Mouse (Mus musculus) liver, adult 2 months (tissue): ENCODE results near the gene Isca1. TPM values are rescaled to one million over a fixed set of nuclear protein-coding genes. Genes with fewer than 3 reads are reported as not detected.

Experiments used
- DNase-seq: peaks from one replicate; pipeline ENCODE4 v3.0.0-alpha.2; 2011; ENCODE audit warnings: low read depth, low spot score; ENCODE audit errors: extremely low read depth
- H3K27ac ChIP-seq: fragments of 200-500 bp; replicated peaks from 2 replicates; pipeline ENCODE4 v1.5.1; 2012; ENCODE audit warnings: low read depth, mild to moderate bottlenecking, control low read depth, inconsistent platforms, low read length; ENCODE audit not compliant: insufficient read depth
- H3K27me3 ChIP-seq: fragments of 200-500 bp; 2 replicates; pipeline ENCODE4 v1.6.1; 2012; ENCODE audit warnings: mild to moderate bottlenecking, moderate library complexity, low read length, inconsistent platforms; ENCODE audit not compliant: control insufficient read depth, insufficient read depth
- H3K36me3 ChIP-seq: fragments of 200-500 bp; 2 replicates; pipeline ENCODE4 v1.6.1; 2012; ENCODE audit warnings: low read length, inconsistent platforms; ENCODE audit not compliant: control insufficient read depth, insufficient read depth
- H3K4me1 ChIP-seq: fragments of 200-500 bp; 2 replicates; pipeline ENCODE4 v1.6.1; 2011; ENCODE audit warnings: low read length; ENCODE audit not compliant: control insufficient read depth, insufficient read depth
- H3K4me3 ChIP-seq: fragments of 200-500 bp; 2 replicates; pipeline ENCODE4 v1.5.1; 2011; ENCODE audit warnings: low read depth, mild to moderate bottlenecking, control low read depth, low read length, moderate library complexity; ENCODE audit not compliant: insufficient read depth
- H3K79me2 ChIP-seq: fragments of 200-500 bp; 2 replicates; pipeline ENCODE4 v1.6.1; 2012; ENCODE audit warnings: inconsistent platforms, mild to moderate bottlenecking, low read length, moderate library complexity; ENCODE audit not compliant: control insufficient read depth, insufficient read depth
- H3K9ac ChIP-seq: fragments of 200-500 bp; 2 replicates; pipeline ENCODE4 v1.6.1; 2012; ENCODE audit warnings: low read depth, mild to moderate bottlenecking, control low read depth, inconsistent platforms, low read length
- CTCF ChIP-seq: fragments of 200-500 bp; IDR thresholded peaks from 2 replicates; pipeline ENCODE4 v1.5.1; 2011; ENCODE audit warnings: low read depth, low read length, control low read depth
- POLR2A ChIP-seq: fragments of 200-500 bp; IDR thresholded peaks from 2 replicates; pipeline ENCODE4 v1.6.1; 2011; ENCODE audit warnings: low read length, control low read depth; ENCODE audit not compliant: insufficient read depth; ENCODE audit errors: extremely low read depth
- WGBS: fragments of 180-500 bp; shearing (Covaris S2); methylation state at CpG from one replicate; pipeline ENCODE4 v1.1.7; 2018; 5-methylcytosine and 5-hydroxymethylcytosine counted together
- polyA plus RNA-seq: library from polyadenylated mRNA; depleted of rRNA; stranded (reverse); fragments of >200 nt; gene quantifications from 2 replicates; pipeline ENCODE4 v1.2.3, GENCODE M21; 2012; rRNA removed
- total RNA-seq: library from RNA; depleted of rRNA; stranded (reverse); fragments of >200 nt; gene quantifications from 2 replicates; pipeline ENCODE4 v1.2.3, GENCODE M21; 2014; rRNA removed

Isca1 gene
- total RNA-seq (32.4 and 38.9 TPM in 2 replicates), polyA plus RNA-seq (52.8 and 56.9 TPM in 2 replicates)

DNA sequence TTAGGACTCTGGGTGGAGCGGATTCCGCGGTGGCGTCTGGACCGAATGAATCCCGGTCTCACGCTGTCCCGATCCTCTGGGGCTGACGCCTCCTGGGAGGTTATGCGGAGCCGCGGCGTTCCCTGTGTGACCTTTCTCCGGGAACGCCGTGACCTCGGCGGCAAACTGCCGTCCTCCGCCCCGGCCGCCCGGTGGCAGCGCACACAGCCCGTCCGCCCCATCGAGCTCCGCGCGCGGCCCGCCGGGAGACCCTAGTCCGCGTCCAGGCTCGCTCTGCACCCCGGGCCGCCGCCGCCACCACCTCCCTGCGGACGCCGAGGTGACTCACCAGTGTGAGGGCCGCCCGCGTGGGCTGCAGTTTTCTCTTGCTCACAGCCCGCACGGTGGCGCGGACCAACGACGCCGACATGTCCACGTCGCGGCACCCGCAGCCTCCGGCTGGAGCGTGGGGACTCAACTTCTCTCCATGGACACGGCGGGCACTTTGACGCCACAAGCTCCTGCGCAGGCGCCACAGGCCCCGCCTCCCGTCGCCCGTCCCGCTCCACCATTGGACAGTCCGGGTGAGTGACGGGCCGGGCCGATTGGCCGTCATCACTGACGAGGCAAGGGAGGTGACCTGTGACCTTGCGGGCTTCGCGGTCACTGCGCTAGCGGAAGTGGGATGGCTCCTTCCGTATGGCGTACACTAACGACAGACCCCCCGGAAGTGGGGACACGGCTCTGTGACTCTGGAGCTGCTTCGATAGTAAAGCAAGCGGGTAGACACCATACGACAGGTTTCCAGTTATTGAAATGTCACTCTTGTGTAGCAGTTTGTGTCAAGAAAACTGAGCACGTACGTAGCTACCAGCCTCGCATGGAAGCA lies at the start of gene Isca1:
Gene Isca1 (minus strand): TSS at position 515 of the 868 bp plus-strand sequence.
- under 1% methylated on average over 91 of the region's 91 CpGs for WGBS
- peak; percentile 83 for TF ChIP-seq POLR2A
- no peak for TF ChIP-seq CTCF
- peak; percentile 89 for DNase-seq
- Histone ChIP-seq H3K36me3 (peaks cover 9% of the 10 kb centered on the region), H3K4me3 (peak within 1 kb of the TSS; percentile 68), H3K27ac (peak within 1 kb of the TSS; percentile 94), H3K27me3 (no peaks in the 10 kb centered on the region), H3K9ac (peak within 1 kb of the TSS; percentile 89), H3K79me2 (peaks cover 24% of the 10 kb centered on the region), H3K4me1 (peaks cover 28% of the 10 kb centered on the region)

DNA sequence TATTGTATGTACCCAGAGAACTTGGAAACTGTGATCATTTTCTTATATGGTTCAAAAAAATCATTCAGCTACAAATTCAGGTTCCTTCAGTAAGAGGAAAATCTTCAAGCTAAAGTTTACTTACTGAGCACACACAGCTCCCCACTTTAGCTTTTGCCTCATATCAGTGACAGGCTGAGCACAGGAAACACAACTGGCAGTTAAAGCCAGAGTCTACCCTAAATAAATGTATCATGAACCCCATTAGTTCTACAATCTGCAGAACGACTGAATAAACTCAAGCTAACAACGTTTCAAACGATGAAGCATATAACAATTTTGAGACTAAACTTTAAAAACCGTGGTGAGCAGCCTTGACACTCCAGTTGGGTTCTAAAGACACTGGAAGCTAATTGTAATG lies 47.7 kb upstream of the Isca1 start:
- no peak overlapping the region for H3K27ac ChIP-seq

DNA sequence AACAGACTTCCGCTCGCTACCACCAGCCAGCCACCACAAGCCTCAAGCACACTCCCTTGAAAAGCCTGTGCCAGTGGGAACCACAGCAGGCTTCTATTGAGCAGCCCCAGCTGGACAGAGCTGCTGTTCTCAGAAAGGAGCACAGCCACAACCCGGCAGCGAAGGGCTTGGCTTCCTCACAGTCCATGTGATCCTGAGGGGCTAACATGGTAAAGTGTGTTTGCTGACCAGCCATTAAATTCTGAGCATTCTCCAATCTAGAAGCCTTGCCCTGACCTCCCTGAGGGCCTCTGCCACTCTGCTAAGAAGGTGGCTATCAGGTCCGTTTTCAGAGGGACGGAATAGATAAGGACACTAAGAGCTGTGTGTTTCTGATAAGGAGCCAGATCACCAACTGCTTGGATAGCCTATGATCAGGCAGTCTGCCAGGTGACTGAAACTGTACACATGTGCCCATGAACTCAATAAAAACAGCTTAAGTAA lies 44.5 kb upstream of the Isca1 start:
- Histone ChIP-seq H3K27ac (no peak overlapping the region), H3K36me3 (peaks cover 78% of the 10 kb centered on the region), H3K4me1 (peaks cover 6% of the 10 kb centered on the region), H3K27me3 (no peaks in the 10 kb centered on the region), H3K4me3 (no peak overlapping the region), H3K9ac (no peak overlapping the region), H3K79me2 (peaks cover 7% of the 10 kb centered on the region; the same call in 1 of the 2 replicates)
- peak; percentile 45 for DNase-seq
- TF ChIP-seq CTCF (no peak), POLR2A (no peak)
- 62% methylated on average over 6 of the region's 6 CpGs for WGBS

More for the DNA sequence above, 47.7 kb upstream of the Isca1 start:
- no peak for DNase-seq
- TF ChIP-seq POLR2A (no peak), CTCF (no peak)
- Histone ChIP-seq H3K9ac (no peak overlapping the region), H3K36me3 (peaks cover 60% of the 10 kb centered on the region), H3K27me3 (no peaks in the 10 kb centered on the region), H3K4me3 (no peak overlapping the region), H3K79me2 (peaks cover 13% of the 10 kb centered on the region; the same call in 1 of the 2 replicates), H3K4me1 (peaks cover 19% of the 10 kb centered on the region)
- 75% methylated on average over 4 of the region's 4 CpGs for WGBS

DNA sequence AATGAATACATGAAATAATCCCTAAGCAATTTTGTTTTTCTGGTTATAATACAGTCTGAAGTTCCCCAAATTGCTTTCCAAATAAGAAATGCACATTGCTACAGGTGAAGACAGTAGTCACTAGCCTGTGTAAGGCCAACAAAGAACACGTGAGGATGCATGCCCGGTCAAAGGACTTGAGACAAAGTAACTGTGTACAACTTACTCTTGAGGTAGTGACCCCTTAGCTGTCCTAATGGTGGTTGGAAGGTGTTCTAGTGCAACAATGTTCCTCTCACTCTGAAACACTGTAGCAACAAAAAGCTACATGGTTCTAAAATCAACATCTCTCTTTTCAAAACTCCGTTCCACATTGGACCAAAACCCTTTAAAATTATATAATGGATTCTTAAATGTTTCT lies 42.0 kb upstream of the Isca1 start:
- TF ChIP-seq POLR2A (no peak), CTCF (no peak)
- H3K4me3 ChIP-seq: no peak overlapping the region
- H3K4me1 ChIP-seq: no peaks in the 10 kb centered on the region
- H3K36me3 ChIP-seq: peaks cover 85% of the 10 kb centered on the region
- H3K27me3 ChIP-seq: no peaks in the 10 kb centered on the region
- no peak overlapping the region for H3K9ac ChIP-seq
- no peak for DNase-seq
- H3K79me2 ChIP-seq: no peaks in the 10 kb centered on the region
- 93% methylated on average over 3 of the region's 3 CpGs for WGBS
- H3K27ac ChIP-seq: no peak overlapping the region

DNA sequence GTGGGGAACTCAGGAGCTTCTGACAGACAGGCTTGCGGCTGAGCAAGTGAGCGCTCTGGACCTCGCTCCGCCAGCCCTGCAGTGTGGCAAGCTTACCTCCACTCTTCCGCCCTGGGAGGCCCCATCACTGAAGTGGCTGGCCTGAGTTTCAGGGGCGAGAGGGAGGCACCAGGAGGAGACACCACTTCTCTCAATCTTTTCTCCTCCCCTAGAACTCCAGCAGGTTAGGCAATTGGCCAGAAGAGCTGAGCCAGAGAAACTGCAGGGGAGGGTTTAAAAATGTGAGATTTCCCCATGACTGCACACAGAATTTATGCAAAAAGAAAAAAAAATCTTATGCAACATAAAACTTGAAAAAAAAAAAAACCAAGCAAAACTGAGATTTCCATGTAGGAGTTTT lies 31.4 kb upstream of the Isca1 start:
- no peak overlapping the region for H3K9ac ChIP-seq
- no peaks in the 10 kb centered on the region for H3K4me1 ChIP-seq
- H3K36me3 ChIP-seq: peaks cover 85% of the 10 kb centered on the region
- no peak overlapping the region for H3K4me3 ChIP-seq
- DNase-seq: no peak
- H3K27me3 ChIP-seq: no peaks in the 10 kb centered on the region
- no peaks in the 10 kb centered on the region for H3K79me2 ChIP-seq
- WGBS: 93% methylated on average over 6 of the region's 6 CpGs
- TF ChIP-seq CTCF: no peak
- TF ChIP-seq POLR2A: no peak
- H3K27ac ChIP-seq: no peak overlapping the region

DNA sequence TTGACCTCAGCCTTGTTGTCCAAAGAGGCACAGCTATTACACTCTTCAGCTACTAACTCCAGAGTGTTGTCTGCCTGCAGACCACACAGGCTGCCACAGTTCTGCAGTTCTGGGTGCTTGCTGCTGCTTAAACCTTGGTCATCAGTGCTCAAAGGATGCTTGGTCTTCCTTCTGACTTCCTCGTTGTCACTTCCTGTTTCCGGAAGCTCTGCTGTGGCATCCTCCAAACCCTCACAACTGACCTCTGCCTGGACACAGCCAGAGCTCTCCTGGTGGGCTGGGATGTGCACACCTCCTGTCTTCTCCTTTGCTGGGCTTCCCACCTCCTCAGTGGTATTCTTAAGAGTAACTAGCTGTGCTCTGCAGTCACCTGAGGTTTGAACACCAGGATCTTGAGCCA lies 30.5 kb upstream of the Isca1 start:
- Histone ChIP-seq H3K9ac (no peak overlapping the region), H3K27me3 (no peaks in the 10 kb centered on the region), H3K36me3 (peaks cover 87% of the 10 kb centered on the region), H3K4me3 (no peak overlapping the region), H3K79me2 (no peaks in the 10 kb centered on the region), H3K27ac (no peak overlapping the region), H3K4me1 (no peaks in the 10 kb centered on the region)
- no peak for DNase-seq
- 59% methylated on average over 2 of the region's 2 CpGs for WGBS
- no peak for TF ChIP-seq CTCF
- TF ChIP-seq POLR2A: no peak
